Mouse (Mus musculus) heart, postnatal 10 days (tissue): ENCODE measurements at regions not wholly inside any gene's neighbourhood (a gene's known extent, or its start where the extent isn't known, plus 50 kb on each side); places are given as distances from the start of the nearest gene placed in this dataset.

ENCODE experiments used
- DNase-seq, 2 experiments: peaks; one replicate each; pipeline ENCODE4 v3.0.0; 2021
- intact Hi-C: fragments of 180-260 bp; cut with DNase I; formaldehyde crosslinking; loops from one replicate; pipeline ENCODE4 v1.15.1; 2025

DNA sequence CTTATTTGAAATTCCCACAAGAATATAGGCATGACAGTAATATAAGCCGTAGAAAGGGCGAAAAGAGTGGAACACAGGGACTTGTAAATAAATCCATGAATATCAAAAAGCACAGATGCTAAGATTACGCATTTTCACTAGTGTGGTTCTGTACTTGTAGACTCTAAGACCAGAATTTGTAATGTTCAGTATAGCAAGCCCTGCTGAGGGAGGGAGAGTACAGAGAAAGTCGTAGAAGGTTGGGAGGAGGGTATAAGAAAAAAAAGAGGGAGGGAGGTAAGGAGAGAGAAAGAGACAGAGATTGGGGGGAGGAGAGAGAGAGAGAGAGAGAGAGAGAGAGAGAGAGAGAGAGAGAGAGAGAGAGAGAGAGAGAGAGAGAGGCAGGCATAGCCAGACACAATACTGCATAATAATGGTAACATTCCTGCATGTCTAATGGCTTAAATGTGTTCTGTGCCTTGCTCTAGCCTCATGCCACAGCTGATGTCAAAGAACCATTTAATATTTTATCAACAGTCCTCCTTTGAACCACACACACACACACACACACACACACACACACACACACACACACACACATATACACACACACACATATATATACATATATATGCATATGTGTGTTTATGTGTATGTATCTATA lies 354.1 kb upstream of the Tmem161b start:
- intact Hi-C loops = no loop called here
- no peak for DNase-seq

DNA sequence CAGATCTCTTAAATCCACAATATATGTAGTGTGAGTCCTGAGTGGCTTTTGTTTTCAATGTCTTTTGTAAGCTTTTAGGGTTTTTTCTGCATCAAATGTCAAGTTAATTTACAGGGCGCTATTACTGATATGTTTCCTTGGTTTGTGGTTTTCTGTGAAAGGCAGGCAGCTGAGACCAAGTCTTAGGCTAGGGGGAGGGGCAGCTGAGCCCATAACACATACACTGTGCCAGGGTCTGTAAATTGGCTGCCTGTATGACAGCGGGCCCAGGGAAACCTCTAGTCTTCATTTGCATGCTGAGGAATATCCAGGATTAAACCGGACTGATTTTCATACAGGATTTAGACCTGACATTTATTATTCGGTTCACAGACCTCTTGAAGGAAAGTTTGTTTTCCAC lies 353.2 kb upstream of the Tmem161b start:
- intact Hi-C loops = no loop called here
- no peak for DNase-seq

DNA sequence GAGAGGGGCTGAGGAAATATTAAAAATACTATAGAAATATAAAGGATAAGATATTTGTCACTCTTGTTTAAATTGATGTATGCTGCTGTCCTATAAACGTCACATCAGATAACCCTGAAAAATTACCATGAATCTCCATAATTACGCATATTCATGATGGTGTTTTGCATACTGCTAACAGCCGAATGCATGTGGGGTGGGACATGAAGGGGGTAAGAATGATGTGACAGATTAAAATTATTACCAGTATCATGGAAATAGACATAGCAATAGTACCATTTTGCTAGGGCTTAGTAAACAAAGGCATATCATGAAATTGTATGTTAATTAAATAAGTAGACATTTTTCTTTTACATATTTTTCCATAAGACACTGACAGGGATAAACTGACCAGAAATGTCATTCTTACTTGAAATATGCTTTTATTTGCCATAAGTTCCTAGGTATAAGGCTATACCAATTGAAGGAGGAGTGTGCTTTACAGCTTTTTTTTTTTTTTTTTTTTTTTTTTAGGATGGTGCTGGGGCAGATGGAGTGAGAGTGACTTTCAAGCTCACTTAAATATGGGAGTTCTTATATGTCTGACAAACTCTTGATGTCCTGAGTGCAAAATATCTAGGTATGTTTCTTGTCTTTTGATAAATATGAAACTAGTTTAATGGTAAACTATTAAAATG lies 349.8 kb upstream of the Tmem161b start:
- no peak for DNase-seq
- intact Hi-C loops = no loop called here

DNA sequence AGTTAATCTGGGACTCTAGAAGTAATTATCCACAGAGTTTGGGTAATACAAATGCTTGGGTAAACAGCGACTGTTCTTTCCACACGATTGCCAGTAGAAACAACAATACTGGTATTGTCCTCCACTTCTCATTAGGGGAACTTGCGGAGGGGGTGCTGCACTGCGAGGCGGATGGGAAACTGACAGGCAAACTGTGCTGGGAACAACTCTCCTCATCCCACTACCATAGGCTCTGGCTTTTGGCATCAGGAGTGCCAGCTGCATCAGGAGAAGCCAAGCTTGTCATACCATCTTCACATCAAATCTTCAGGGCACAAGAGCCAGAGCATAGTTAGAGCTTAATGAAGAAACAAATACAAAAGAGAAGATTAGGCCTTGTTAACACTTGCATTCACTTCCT lies 349.2 kb upstream of the Tmem161b start:
- intact Hi-C loops = no loop called here
- DNase-seq = no peak

DNA sequence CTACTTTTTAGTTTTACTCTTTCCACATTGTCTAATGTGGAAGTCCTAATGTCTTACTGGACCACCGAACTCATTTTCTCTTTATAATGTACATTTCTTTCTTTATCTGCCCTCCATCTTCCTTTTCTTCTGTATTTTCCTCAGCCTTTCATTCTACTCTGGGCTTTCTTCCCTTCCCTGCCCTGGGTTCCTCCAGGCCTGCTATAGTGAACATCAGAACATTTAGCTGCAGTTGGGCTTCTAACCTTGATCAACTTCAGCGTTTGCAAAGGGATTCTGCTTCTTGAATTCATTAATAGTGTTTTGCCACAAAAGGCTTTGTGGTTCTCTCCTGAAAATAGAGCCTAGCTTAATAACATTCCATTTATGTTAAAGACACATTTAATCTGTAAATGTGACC lies 342.5 kb upstream of the Tmem161b start:
- intact Hi-C loops = no loop called here
- no peak for DNase-seq

DNA sequence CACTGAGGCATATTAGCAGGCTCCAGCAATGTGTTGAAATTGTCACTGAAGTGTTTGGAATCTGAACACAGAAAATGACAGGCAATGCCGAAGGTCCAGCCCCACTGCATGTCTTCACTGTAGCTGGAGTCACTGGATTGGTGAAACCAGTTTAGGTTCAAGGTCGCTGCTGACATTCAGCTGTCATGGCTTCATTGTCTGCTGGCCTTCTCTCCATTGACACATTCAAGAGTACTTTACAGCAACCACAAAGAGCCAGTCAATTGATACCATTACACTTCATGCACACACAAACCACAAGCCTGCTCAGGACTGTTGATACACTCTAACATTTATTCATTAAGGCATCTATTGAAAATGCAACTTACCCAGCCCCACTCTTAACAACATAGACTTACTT lies 341.8 kb upstream of the Tmem161b start:
- intact Hi-C loops = no loop called here
- DNase-seq = no peak

DNA sequence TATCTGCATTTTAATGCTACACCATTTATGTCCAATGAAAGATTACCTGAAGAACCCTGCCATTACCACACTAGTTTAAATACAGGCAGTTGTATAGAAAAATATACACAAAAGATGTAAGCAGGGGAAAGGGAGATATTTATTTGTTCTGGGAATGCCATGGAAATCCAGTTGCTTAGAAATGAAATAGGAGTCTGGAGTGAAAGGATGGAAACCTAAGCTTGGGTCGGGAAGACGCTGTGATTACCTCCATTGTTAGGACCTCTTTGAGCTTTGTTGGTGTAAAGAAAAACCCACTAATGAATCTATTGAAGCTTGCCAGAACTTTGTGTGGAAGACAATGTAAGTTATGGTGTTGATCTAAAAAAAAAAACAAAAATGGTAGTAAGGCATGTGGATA lies 341.3 kb upstream of the Tmem161b start:
- intact Hi-C loops = no loop called here
- no peak for DNase-seq

DNA sequence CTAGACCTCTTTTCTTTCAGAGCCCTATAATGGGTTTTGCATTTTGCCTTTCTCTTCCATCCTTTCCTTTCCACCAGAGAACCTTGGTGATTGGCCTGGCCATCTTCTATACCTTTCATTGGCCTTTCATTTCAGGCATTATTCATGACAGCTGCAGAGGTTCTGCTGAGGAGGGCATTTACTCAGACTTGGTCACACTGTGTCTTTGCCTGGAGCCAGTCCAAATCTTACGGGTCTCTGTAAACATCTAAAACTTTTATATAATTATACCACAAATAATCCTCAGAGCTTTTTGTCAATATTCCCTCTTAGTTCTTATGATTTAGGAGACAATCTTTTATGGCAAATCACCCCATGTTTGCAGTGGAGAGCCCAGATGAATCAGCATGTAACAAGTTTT lies 339.3 kb upstream of the Tmem161b start:
- intact Hi-C loops = no loop called here
- no peak for DNase-seq

DNA sequence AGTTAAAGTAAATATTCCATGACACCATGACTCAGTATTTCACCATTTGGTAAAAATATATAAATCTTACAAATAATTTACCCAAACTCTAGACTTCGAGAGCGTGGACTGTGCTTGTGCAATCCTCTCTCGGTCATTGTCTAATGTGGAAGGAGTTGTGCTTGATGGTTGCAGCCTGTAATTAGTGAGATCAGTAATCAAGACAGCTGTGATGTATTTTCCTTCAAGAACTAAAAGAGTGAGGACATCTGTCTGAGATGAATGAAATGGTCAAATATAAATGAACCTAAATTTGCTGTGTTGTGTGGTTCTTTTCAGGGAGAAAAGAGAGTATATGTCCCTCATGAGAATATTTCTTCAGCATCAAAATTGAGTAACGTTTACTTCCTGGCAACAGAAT lies 338.3 kb upstream of the Tmem161b start:
- no peak for DNase-seq
- intact Hi-C loops = no loop called here

DNA sequence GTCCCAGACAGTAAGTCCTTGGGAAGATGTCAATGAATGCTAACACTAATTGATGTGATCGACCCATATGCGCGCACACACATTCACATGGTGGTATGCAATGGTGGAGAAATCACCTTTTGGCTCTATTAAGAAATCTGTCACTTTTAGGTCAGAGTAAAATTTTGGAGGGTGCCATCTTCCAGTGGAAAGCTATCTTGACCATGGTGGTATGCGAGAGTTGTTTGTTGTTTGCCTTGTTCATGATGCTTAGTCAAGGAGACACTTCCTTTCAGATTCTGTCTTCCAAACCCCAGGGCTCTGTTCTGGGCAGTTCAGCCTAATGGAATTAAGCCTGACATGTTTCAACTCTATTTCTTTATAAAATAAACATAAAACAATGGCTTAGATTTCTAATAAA lies 337.9 kb upstream of the Tmem161b start:
- intact Hi-C loops = no loop called here
- no peak for DNase-seq

DNA sequence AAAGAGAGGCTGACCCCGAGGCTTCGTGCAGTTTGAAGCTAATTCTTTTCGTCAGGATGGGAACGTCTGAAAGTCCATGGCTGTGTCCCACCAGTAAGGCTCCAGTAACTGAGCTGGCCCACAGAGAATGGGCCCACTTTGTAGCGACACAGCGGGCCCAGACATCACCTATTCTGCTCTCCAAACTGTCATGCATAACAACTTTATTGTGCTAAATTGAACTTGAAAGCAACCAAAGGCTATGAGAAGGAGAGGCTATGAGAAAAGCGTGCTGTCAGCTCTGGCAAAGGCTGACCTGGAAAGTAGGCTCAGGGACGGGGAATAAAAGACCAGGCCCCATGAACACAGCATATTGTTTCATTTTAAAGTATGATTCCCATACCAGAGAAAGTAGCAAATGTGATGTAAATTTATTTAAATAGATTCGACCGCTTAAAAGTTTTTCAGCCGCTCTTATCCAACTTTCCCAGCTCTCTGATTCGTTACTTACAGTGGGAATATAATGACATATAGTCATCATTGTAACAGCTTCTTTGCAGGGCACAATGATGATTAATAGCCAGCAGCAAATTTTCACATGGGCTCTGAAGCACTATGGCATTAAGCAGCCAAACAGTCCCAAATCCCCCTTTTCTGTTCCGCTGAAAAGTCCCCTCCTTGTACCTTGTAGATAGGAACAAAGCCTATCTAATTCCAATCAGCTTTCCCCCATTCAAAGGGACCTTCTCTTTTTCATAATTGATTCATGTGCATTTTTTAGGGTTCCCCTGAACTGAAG lies 337.1 kb upstream of the Tmem161b start:
- intact Hi-C loops = no loop called here
- no peak for DNase-seq

DNA sequence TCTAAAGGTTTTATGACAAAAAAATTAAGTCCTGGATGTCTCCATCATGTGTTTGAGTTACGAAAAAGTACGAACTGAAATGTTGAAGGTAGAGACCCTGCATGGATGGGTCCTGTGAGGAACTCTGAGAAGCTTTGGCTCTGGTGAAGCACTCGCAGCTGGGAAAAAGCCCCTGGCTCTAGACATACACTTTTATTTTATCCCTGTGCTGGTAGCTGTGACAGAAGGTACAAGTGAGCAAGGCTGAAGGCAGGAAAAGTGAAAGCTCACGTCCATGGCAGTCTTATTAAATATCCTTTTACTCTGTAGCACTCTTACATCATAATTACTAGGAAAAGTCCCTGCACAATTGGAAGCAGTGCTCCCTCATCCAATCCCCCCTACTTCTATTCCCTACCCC lies 336.4 kb upstream of the Tmem161b start:
- intact Hi-C loops = no loop called here
- DNase-seq = no peak

DNA sequence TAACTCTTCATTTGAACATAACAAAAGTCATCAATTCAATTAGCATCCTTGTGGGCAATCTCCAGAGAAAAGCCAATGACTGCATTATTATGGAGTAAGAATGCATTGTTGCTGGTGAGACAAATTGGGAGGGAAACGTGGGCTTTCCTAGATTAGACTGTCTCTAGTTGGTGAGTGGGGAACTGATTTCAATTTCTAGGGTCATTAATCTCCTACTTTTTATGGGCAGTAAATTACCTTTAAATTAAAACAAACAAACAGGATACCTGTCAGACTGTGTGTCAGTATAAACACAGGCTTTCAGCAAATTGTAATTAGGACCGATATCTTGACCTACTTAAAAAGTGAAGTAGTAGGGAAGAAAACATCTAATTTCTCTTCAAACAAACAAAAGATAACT lies 307.4 kb upstream of the Tmem161b start:
- DNase-seq = no peak
- intact Hi-C loops = no loop called here

DNA sequence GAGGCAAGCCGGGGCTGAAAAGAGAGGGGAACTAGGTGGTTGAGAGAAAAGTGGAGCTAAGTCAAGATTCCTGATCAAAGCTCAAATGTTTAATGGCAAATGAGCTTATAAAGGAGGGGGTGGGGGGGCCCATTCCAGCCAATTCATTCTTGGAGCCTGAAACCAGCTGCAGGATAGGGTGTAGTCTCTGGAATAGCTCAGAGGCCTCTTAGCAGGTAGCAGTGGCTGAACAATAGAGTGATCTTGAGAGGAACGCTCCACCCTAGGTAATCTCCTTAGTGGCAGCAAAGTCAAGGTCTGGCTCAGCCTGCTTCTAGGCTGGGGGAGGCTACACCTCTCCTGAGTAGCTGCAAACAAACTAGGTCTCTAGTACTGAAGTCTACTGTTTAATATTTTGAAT lies 289.3 kb upstream of the Tmem161b start:
- intact Hi-C loops = no loop called here
- DNase-seq = no peak

DNA sequence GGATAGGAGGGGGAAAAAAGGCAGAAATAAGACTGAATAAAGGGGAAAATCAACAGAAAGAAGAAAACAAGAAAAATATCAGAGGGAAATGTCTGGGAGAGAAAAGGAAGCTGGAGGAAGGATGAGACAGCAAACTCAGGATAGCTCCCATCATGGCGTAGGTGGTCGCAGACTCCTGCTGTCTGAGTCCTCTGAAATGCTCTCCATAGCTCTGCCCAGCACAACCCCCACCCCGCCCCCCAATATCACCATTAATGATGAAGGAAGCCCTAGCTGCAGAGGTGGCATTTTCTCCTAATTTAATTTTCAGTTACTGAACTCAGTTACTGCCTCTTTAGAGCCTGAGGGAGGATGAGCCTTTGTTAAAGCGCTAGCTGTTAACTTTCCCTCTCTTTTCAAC lies 275.6 kb upstream of the Tmem161b start:
- no peak for DNase-seq
- intact Hi-C loops = no loop called here

DNA sequence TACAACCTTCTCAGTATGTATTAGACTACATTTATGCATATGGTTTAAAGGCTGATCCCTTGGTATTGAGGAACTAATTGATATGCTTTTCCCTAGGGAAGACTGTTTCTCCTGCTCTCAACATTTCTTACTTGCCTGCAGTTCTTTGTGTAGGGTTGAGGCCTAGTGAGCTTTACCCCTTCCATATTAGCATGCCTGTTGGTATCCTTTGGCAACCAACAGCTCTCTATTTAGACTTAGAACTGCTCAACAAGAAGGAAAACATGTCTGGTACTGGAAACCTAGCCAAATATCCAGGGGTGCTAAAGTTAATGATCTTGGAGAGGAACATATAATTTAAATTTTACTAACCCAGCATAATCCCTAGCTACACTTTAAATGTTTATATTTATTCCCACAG lies 270.9 kb upstream of the Tmem161b start:
- no peak for DNase-seq
- intact Hi-C loops = no loop called here

DNA sequence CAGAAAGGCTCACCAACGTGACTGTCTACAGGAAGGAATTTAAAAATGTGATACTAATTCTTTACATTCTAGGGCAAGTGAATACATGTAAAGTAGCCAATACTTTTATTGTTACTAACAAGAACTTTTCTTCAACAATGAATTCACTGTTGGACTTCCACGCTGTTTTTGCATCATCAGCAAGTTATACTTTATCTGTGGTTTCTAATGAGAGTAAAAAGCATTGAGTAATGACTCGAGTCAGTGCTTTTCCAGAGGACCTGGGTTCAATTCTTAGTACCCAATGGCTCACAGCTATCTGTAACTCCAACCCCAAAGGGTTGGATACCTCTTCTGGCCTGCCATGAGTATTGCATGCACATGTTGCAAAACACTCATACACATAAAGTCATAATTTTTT lies 270.3 kb upstream of the Tmem161b start:
- intact Hi-C loops = no loop called here
- DNase-seq = no peak

DNA sequence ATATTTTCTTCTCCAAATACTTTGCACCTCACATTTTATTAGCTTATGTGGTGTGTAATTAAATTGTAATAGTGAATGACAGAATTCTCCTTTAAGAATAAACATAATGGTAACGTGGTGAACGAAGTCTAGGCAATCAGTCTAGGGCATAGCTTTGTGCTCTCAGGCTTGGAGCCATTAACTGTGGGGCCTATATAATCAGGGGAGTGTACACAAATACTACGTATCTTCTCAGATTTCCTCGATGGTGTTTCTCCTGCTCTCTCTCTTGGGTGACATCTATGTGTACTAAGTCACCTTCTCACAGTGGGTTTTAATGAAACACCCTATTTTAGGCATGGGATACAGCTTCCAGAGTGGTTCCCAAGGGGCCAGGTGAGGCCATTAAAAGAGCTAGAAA lies 269.7 kb upstream of the Tmem161b start:
- no peak for DNase-seq
- intact Hi-C loops = no loop called here

DNA sequence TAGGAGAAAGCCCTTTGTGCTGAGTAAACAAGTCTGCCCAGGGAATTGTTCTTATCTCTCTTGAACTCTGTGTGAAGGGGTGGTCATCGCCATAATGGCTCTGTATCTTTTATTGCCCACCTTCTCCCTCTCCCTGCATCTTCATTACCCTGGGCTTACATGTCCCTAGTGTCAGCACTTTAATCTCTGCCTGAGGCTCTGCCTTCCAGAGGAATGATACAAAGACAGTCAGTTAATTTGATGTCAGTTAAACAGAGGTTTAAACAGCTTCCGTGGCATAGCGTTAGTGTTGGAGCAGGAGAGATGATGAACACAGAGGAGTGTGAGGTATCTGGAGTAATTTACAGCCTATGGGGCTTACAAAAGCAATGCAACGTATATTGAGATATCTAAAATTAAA lies 269.2 kb upstream of the Tmem161b start:
- no peak for DNase-seq
- intact Hi-C loops = no loop called here

DNA sequence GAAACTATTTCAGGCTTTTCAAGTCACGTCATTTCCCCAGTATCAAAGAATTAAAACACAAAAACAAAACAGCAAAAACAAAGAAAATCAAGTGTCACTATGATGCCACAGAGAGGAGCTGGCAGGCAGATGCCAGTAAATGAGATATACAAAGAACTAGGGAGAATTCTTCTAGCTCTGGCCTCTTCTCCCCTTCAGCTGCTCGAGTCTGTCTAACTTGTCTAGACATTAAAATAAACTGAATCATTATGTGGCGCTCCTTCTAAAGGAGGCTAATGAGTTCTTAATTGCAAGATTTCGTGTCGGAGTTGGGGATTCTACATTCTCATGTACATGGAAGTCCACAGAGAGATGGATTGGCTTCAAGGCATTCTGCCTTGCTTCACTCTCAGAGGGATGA lies 266.4 kb upstream of the Tmem161b start:
- no peak for DNase-seq
- intact Hi-C loops = no loop called here

DNA sequence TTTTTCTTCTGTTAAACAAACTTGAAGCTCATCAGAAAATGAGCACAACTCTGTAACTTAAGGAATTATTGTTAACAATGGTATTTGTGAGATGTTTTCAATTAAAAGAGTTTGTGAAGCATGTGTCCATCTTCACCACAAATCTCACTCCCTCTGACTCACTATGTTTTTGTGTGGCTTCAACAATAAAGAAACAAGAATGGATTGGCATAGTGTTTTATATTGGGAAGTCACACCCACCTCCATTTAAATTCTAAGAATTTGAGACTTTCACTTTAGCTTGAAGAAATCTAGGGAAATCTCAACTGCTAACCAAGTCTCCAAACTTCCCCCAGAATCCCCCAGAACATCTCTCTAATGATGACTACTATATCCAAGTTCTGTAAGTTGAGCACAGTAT lies 243.6 kb upstream of the Tmem161b start:
- DNase-seq = no peak
- intact Hi-C loops = no loop called here

DNA sequence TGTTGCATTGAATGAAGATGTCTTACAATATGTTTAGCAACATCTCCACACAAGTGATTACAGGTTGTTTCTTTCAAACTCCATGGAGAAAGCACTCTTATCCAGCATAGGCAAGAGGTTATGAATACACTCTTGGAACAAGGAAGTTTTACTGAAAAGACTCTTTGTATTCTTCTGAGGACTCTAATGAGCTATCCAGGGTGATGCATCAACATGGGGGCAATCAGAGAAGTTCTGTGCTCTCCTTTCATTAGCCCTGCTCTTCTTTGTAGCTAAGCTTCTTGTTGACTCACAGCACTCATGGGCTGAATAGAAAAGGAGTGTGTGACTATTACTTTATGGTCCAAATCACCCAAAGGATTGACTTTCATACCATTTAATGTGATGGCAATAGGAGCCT lies 242.6 kb upstream of the Tmem161b start:
- DNase-seq = no peak
- intact Hi-C loops = no loop called here
